Mouse (Mus musculus) E14TG2a.4 (cell line): ENCODE measurements around the gene Scfd2.

ENCODE experiments used
- H3K27me3 ChIP-seq: 2 replicates; pipeline ENCODE4 v1.6.1; 2014; ENCODE audit warnings: low read length, control low read depth; ENCODE audit not compliant: insufficient read depth
- H3K36me3 ChIP-seq: 2 replicates; pipeline ENCODE4 v1.6.1; 2014; ENCODE audit warnings: low read length, control low read depth; ENCODE audit not compliant: insufficient read depth
- H3K4me1 ChIP-seq: replicated peaks from 2 replicates; pipeline ENCODE4 v1.6.1; 2014; ENCODE audit warnings: low read depth, low read length, control low read depth
- H3K4me3 ChIP-seq: replicated peaks from 2 replicates; pipeline ENCODE4 v1.5.1; 2014; ENCODE audit warnings: mild to moderate bottlenecking, low read length
- H3K9me3 ChIP-seq: 2 replicates; pipeline ENCODE4 v1.6.1; 2014; ENCODE audit warnings: low read length, control low read depth
- CTCF ChIP-seq: conservative IDR thresholded peaks from 2 replicates; pipeline ENCODE4 v1.5.1; 2014; ENCODE audit warnings: low read length
- NANOG ChIP-seq: IDR thresholded peaks from 2 replicates; pipeline ENCODE4 v1.6.1; 2014; ENCODE audit warnings: borderline replicate concordance, low read length, mixed read lengths
- POU5F1 ChIP-seq: IDR thresholded peaks from 2 replicates; pipeline ENCODE4 v1.6.1; 2014; ENCODE audit warnings: low read length, borderline replicate concordance

Gene Scfd2

DNA sequence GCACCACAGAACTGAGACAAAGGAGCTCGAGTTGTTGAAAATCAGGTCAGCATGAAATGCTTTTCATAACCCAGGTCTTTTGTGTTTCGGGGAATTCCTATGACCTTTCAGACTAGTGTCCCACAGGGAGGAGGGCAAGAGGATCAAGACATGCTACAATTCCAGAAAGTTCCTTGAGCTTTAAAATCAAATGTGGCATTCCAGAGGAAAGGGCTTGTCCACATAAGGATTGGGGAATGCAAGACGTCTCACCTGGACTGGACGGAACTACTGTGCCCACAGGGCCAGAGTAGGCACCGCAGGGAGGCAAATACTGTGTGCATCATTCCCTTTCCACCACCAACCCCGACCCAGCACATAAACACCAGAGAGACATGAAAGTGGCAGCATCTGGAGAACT, 266.4 kb downstream of the Scfd2 start:
- no peak for TF ChIP-seq NANOG
- no peak for TF ChIP-seq POU5F1
- TF ChIP-seq CTCF: no peak
- Histone ChIP-seq H3K36me3 (no peaks in the 10 kb centered on the region; the same call in 1 of the 2 replicates), H3K27me3 (no peaks in the 10 kb centered on the region), H3K9me3 (peaks cover 16% of the 10 kb centered on the region), H3K4me3 (no peak overlapping the region), H3K4me1 (peaks cover 24% of the 10 kb centered on the region)

GRCm38 (mm10) chr5:74264541-74264940, 267.0 kb downstream of the Scfd2 start:
- no peaks in the 10 kb centered on the region for H3K27me3 ChIP-seq
- peaks cover 24% of the 10 kb centered on the region for H3K4me1 ChIP-seq
- no peaks in the 10 kb centered on the region; the same call in 1 of the 2 replicates for H3K36me3 ChIP-seq
- no peak for TF ChIP-seq POU5F1
- no peak for TF ChIP-seq NANOG
- TF ChIP-seq CTCF: no peak
- peaks cover 20% of the 10 kb centered on the region for H3K9me3 ChIP-seq
- no peak overlapping the region for H3K4me3 ChIP-seq

GRCm38 (mm10) chr5:74261016-74261415, 270.5 kb downstream of the Scfd2 start:
- no peaks in the 10 kb centered on the region; the same call in 1 of the 2 replicates for H3K36me3 ChIP-seq
- no peaks in the 10 kb centered on the region for H3K27me3 ChIP-seq
- H3K9me3 ChIP-seq: peaks cover 20% of the 10 kb centered on the region
- H3K4me1 ChIP-seq: peaks cover 13% of the 10 kb centered on the region
- no peak overlapping the region for H3K4me3 ChIP-seq
- TF ChIP-seq POU5F1: no peak
- no peak for TF ChIP-seq CTCF
- no peak for TF ChIP-seq NANOG

DNA sequence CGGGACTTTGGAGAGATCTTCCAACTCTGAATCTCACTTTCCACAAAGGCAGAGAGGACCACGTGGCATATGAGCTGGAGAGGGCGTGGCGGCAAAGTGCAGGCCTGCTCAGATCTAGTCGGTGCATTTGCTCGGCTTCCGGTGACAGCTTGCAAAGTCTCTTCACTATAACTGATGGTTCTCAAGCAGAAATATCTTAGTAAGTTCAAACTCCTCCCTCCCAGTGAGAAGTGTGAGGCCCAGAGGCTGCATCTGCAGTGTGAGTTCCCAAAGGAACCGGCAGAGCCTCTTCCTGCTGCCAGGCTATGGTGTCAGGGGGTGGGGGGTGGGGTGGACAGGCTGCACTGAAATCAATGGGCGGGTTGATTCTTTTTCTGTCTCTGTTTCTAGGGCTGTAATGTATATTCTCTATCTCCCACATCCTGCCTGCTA, 271.2 kb downstream of the Scfd2 start:
- Histone ChIP-seq H3K4me1 (peaks cover 7% of the 10 kb centered on the region), H3K9me3 (peaks cover 16% of the 10 kb centered on the region), H3K36me3 (no peaks in the 10 kb centered on the region; the same call in 1 of the 2 replicates), H3K4me3 (no peak overlapping the region), H3K27me3 (no peaks in the 10 kb centered on the region)
- TF ChIP-seq POU5F1: no peak
- no peak for TF ChIP-seq CTCF
- TF ChIP-seq NANOG: no peak

DNA sequence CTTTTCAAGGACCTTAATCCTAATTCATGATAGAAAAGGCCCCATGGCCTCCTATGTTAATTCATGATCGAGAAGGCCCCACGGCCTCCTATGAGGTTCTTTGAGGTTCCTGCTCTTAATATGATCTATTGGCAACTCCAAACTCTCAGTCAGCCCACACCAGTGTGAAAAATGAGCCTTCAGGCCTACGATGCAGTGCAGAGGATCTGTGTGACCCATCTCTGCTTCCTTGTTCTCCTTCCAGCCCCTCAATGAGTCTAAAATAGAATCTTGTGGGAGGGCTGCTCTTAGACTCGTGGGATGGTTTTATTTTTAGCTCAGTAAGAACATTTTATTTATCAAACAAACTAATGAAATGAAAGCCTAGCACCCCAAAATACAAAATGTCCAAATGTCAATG, 274.9 kb downstream of the Scfd2 start:
- no peaks in the 10 kb centered on the region; the same call in 1 of the 2 replicates for H3K36me3 ChIP-seq
- H3K27me3 ChIP-seq: no peaks in the 10 kb centered on the region
- TF ChIP-seq NANOG (no peak), CTCF (no peak), POU5F1 (no peak)
- H3K9me3 ChIP-seq: peaks cover 13% of the 10 kb centered on the region
- H3K4me3 ChIP-seq: no peak overlapping the region
- H3K4me1 ChIP-seq: no peaks in the 10 kb centered on the region

DNA sequence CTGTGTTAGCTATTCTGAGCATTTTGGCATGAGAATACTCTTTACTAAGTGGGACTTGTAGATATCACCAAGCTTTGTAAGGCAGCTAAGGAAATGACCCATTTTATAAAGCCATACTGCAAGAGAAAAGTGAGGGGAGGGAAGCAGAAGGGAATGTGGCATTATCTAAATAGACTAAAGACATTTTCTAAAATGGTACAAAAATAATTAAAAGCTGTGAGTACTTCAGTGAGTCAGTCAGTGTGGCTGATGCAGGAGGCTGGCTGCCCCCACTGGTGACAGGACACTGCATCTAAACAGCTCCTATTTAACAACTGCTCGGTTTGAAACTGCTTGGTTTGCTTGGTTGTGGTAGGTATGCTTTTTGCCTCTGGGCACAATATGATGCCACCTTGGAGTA, 276.6 kb downstream of the Scfd2 start:
- Histone ChIP-seq H3K27me3 (no peaks in the 10 kb centered on the region), H3K9me3 (peaks cover 3% of the 10 kb centered on the region), H3K4me1 (no peaks in the 10 kb centered on the region), H3K36me3 (no peaks in the 10 kb centered on the region; the same call in 1 of the 2 replicates), H3K4me3 (no peak overlapping the region)
- TF ChIP-seq POU5F1 (no peak), CTCF (no peak), NANOG (no peak)

GRCm38 (mm10) chr5:74253724-74254328, 277.7 kb downstream of the Scfd2 start:
- TF ChIP-seq CTCF (no peak), NANOG (no peak), POU5F1 (no peak)
- no peaks in the 10 kb centered on the region for H3K36me3 ChIP-seq
- no peaks in the 10 kb centered on the region for H3K9me3 ChIP-seq
- no peaks in the 10 kb centered on the region for H3K4me1 ChIP-seq
- no peaks in the 10 kb centered on the region for H3K27me3 ChIP-seq
- no peak overlapping the region for H3K4me3 ChIP-seq

- TF ChIP-seq CTCF (no peak), NANOG (no peak), POU5F1 (no peak)
- Histone ChIP-seq H3K27me3 (no peaks in the 10 kb centered on the region), H3K36me3 (no peaks in the 10 kb centered on the region), H3K4me1 (no peaks in the 10 kb centered on the region), H3K4me3 (no peak overlapping the region), H3K9me3 (no peaks in the 10 kb centered on the region)
Measured at GRCm38 (mm10) chr5:74252672-74253286, 278.8 kb downstream of the Scfd2 start.
